Mouse (Mus musculus): ENCODE results near the gene Cry1. TPM values are rescaled to one million over a fixed set of nuclear protein-coding genes. Genes with fewer than 3 reads are reported as not detected.

The Cry1 gene
- total RNA-seq, 2 experiments from 2014 or later: 9.6 to 16.0 TPM

DNA sequence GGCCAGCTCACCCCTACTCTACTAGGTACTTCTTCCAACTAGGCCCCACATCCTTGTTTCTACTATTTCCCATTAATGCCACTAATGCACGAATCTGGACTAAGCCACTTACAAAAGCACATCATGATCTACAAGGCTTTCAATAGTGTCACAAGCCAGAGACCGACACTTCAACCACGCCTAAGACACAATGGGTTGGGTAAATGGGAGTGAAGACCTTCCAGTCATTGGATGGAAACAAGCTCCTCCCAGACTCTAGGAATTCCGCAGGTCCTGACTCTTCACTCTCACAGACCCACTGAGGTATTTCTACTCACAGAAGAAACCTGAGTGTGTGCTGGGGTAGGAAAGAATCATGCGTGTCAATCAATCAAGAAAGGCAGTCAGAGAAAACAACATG lies 19.6 kb downstream of the Cry1 start:
- DNase-seq (ENCODE audit: low spot score): no peak
- intact Hi-C loops (cut with DNase I): no loop called here

GRCm38 (mm10) chr10:85164791-85165190 lies 20.1 kb downstream of the Cry1 start:
- intact Hi-C loops (cut with DNase I): no loop called here

GRCm38 (mm10) chr10:85161745-85162351 lies 23.0 kb downstream of the Cry1 start:
- no peak for DNase-seq (ENCODE audit: low spot score)
- intact Hi-C loops (cut with DNase I): no loop called here

More at GRCm38 (mm10) chr10:85164791-85165190, 20.1 kb downstream of the Cry1 start:
- DNase-seq (ENCODE audit: low spot score): no peak

GRCm38 (mm10) chr10:85159989-85160619 lies 24.8 kb downstream of the Cry1 start:
- intact Hi-C loops (cut with DNase I): no loop called here
- DNase-seq (ENCODE audit: low spot score): no peak

- no peak for DNase-seq (ENCODE audit: low spot score)
- intact Hi-C loops (cut with DNase I): no loop called here
Observed at GRCm38 (mm10) chr10:85157451-85157850, 27.4 kb downstream of the Cry1 start.

DNA sequence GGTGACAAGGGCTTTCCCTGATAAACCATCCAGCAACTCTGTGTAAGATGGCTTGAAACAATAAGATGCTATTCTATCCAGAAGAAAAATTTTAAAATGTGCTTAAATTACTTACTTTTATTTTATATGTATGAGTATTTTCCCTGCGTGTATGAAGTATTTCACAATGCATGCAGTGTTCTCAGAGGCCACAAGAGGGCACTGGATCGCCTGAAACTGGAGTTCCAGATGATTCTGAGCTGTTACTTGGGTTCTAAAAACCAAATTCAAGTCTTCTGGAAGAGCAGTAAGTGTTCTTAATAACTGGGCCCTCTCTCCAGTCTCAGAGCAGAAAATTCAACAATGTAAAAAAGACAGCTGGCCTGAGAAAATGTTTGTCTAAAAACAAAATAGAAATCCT lies 30.7 kb downstream of the Cry1 start:
- intact Hi-C loops (cut with DNase I): loop anchor here (2.0 kb wide), 1 partner anchor 29 kb away; no protein-coding TSS in a partner anchor
- no peak for DNase-seq (ENCODE audit: low spot score)

DNA sequence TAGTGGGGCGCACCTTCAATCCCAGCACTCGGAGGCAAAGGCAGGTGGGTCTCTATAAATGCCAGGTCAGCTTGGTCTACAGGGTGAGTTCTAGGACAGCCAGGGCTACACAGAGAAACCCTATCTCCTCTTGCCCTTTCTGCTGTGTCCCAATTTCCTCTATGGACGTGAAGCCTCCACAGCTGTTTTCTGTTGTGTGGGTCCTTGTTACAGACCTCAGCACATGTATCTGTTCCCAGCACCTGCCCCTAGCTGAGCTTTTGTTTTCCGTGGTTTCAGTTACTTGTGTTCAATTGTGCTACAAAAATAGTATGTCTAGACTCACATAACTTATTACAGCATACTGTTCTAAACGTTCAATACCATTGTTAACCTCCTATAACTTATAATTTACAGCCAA lies 35.6 kb downstream of the Cry1 start:
- DNase-seq (ENCODE audit: low spot score): no peak
- intact Hi-C loops (cut with DNase I): no loop called here

DNA sequence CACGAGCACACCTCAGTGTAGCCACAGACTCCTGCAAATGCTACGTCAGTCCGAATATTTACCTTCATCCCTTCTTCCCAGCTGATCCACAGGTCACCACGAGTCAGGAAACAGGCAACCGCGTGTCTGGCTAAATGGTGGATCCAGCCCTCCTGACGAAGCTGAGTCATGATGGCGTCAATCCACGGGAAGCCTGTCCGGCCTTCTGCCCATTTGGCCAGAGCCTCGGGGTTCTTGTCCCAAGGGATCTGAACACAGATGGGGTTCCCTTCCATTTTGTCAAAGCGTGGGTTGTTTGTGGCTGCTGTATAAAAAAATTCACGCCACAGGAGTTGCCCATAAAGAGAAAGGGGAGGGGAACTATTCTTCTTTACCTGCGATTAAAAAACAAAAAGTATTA lies 38.6 kb downstream of the Cry1 start:
- intact Hi-C loops (cut with DNase I): no loop called here
- no peak for DNase-seq (ENCODE audit: low spot score)

DNA sequence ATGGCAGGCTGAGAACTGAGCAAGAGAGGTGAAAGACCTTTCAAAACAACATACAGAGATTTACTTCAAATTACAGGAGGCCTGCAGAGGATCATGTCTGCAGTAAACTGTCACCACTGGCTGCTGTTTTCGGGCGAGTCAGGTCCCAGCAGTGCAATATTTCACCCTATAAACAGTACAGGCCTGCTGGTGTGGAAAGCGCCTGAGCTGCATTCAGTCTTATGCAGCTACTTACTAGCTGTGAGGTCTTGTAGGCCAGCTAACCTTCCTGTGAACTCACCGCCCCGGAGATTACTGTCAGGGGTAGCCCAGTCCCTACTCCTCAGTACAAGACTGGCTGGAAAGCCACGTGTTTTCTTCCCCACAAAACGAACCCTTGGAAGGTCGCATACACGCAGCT lies 43.4 kb downstream of the Cry1 start:
- intact Hi-C loops (cut with DNase I): no loop called here
- DNase-seq (ENCODE audit: low spot score): no peak

DNA sequence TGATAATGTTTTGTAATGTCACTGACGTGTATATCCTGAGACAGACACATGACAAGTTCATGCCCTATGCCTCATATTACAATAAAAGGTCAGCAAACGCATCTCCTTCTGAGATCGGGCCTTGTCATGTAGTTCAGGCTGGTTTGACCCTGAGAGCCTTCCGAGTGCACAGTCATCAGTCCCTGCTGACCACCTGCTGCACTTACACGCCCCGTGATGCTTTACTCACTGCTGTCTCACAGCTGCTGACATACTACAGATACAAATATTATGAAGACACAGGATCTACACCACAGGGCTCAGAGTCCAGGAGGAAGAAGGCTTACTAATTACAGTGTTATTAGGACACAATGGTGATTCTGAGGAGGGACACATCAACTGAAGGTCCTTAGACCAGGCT lies 48.3 kb downstream of the Cry1 start:
- no peak for DNase-seq (ENCODE audit: low spot score)
- intact Hi-C loops (cut with DNase I): no loop called here

- intact Hi-C loops (cut with DNase I): loop anchor here (10.0 kb wide), 1 partner anchor 484 kb away; no protein-coding TSS in a partner anchor
Observed at GRCm38 (mm10) chr10:85128453-85128852, 56.4 kb downstream of the Cry1 start.

GRCm38 (mm10) chr10:85127395-85128287 lies 57.2 kb downstream of the Cry1 start, which contains the start of gene Mterf2:
Gene Mterf2, minus strand, starts transcription at chr10:85128027.
- intact Hi-C loops (cut with DNase I): loop anchor here (2.0 to 10.0 kb wide), 2 partner anchors 25 to 483 kb away; partner anchors contain the start of genes Fhl4 and Tmem263
- peak; percentile 89 for DNase-seq (ENCODE audit: low spot score)

More at GRCm38 (mm10) chr10:85128453-85128852, 56.4 kb downstream of the Cry1 start:
- DNase-seq (ENCODE audit: low spot score): no peak

DNA sequence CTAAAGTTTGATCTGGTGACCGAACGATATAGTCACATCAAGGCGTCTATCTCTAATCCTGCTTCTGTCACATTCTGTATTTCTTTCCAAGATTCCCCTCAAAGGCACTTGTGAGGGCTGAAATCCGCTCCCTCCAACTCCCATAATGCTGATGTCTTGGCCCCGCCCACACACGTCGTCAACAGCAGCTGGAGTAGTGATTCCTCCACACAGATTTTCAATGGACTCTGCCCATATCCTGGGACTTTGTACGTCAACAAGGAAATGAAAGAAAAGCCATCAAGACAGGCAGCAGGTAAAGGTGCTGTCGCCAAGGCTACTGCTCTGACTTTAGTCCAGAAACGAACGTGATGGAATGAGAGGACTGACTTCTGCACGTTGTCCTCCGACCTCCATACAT lies 59.7 kb downstream of the Cry1 start:
- intact Hi-C loops (cut with DNase I): loop anchor here (10.0 kb wide), 1 partner anchor 480 kb away; no protein-coding TSS in a partner anchor
- no peak for DNase-seq (ENCODE audit: low spot score)

DNA sequence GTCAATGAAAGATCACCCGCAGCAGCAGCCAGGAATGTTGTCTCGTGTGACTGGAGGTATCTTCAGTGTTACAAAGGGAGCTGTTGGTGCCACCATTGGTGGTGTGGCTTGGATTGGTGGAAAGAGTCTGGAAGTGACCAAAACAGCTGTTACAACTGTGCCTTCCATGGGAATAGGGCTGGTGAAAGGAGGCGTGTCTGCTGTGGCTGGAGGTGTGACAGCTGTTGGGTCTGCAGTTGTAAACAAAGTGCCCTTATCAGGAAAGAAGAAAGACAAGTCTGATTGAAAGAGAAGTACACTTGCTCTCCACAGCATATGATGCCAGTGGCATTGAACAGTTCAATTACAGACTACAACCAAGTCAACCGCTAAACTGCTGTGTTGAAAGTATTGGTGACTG lies 70.5 kb downstream of the Cry1 start:
- intact Hi-C loops (cut with DNase I): no loop called here
- DNase-seq (ENCODE audit: low spot score): no peak

- DNase-seq (ENCODE audit: low spot score): peak; percentile 6
- intact Hi-C loops (cut with DNase I): loop anchor here (2.0 to 5.0 kb wide), 2 partner anchors 24 to 84 kb away; partner anchors contain the start of gene Cry1
Observed at GRCm38 (mm10) chr10:85103085-85103885, 81.6 kb downstream of the Cry1 start.

DNA sequence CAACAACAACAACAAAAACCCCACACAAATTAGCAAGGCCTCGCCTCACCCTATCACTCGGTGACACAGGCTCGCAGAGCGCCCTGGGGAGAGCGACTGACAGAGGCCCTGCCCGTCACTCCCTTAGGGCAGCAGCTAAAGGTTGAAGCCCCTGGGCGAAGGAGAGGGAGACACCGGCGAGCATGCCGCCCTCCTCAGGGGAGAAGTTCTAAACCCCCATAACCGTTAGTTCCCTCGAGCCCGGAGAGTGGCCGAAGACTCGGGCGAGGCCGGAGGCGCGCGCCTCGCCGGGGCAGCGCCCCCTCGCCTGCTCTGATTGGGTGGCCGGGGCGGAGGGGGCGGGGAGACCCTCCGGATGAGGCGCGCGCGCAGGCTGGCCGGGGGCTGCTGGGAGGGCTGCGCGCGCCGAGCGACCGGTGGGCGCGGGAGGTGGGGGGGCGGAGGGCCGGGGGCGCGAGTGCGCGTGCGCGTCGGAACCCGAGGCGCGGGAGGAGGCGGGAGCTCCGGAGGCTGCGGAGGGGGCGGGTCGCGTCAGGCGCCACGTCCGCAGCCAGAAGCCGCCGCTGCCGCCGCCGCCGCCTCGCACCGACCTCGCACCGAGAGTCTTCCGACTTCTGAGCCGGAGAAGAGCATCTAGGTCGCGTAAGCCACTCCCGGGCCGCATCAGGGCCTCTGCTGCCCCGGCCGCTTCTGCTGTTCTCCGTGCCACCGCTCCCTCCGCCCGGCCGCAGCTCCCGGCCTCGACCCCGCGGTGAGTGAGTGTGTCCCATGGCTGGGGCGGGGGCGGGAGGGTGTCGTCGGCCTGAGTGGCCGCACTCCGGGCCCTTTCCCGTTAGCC lies 82.4 kb downstream of the Cry1 start, which contains the start of the genes Fhl4 and Tmem263:
Fhl4 (minus strand) TSS at position 249 of the 838 bp plus-strand sequence.
Tmem263 (plus strand) TSS at position 381 of the 838 bp plus-strand sequence.
- DNase-seq (ENCODE audit: low spot score): peak; percentile 75
- intact Hi-C loops (cut with DNase I): loop anchor here (2.0 to 5.0 kb wide), 2 partner anchors 24 to 85 kb away; partner anchors contain the start of gene Cry1

DNA sequence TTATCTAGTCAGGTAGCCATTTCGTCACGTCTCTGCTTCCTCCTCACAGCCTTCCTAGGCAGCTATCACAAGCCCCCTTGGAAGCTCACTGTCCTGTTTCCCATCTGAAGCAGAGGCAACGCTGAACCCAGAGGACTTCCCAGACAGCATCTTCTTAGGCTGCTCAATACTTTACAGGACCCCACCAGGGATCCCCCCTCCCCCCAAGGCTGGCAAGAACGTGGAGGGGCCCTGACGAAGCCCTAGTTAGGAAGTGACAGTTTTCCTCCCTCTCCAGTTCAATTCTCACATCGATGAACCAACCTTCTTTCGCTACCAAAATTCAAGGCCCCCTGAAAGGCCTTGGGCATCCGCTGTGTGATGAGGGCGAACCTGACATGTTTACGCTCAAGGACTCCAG lies 83.0 kb downstream of the Cry1 start:
- intact Hi-C loops (cut with DNase I): loop anchor here (2.0 to 5.0 kb wide), 2 partner anchors 25 to 85 kb away; partner anchors contain the start of gene Cry1
- DNase-seq (ENCODE audit: low spot score): peak; percentile 10
